Mouse (Mus musculus) large intestine, adult 2 months (tissue): Measurements from ENCODE around the gene Mpp2. TPM values are rescaled to one million over a fixed set of nuclear protein-coding genes. Genes with fewer than 3 reads are reported as not detected.

Experiments
- DNase-seq: peaks from one replicate; pipeline ENCODE4 v3.0.0-alpha.2; 2012; ENCODE audit warnings: low read depth, low spot score
- WGBS: fragments of 180-500 bp; shearing (Covaris S2); methylation state at CpG from one replicate; pipeline ENCODE4 v1.1.7; 2018; 5-methylcytosine and 5-hydroxymethylcytosine counted together
- polyA plus RNA-seq: library from polyadenylated mRNA; depleted of rRNA; stranded (reverse); fragments of >200 nt; gene quantifications from 2 replicates; pipeline ENCODE4 v1.2.3, GENCODE M21; 2012; rRNA removed

The Mpp2 gene
- polyA plus RNA-seq, 1 experiment = 1.8 TPM

- DNase-seq = no peak
- 87% methylated on average over 9 of the region's 9 CpGs for WGBS
Measured at GRCm38 (mm10) chr11:102019736-102020135, 68.6 kb downstream of the Mpp2 start.

- 97% methylated on average over 1 of the region's 1 CpGs for WGBS
- no peak for DNase-seq
Measured at GRCm38 (mm10) chr11:102016136-102016535, 72.2 kb downstream of the Mpp2 start.

- WGBS = 73% methylated on average over 6 of the region's 6 CpGs
- DNase-seq = no peak
Measured at GRCm38 (mm10) chr11:102015472-102015871, 72.8 kb downstream of the Mpp2 start.

GRCm38 (mm10) chr11:102013201-102013600 is 75.1 kb downstream of the Mpp2 start:
- DNase-seq = no peak
- 86% methylated on average over 8 of the region's 8 CpGs for WGBS

- WGBS = 86% methylated on average over 8 of the region's 8 CpGs
- DNase-seq = no peak
Measured at GRCm38 (mm10) chr11:102011510-102011909, 76.8 kb downstream of the Mpp2 start.

GRCm38 (mm10) chr11:102010140-102010539 is 78.2 kb downstream of the Mpp2 start:
- WGBS = 82% methylated on average over 13 of the region's 13 CpGs
- DNase-seq = no peak

GRCm38 (mm10) chr11:102008954-102009637 is 79.2 kb downstream of the Mpp2 start:
- no peak for DNase-seq
- WGBS = 79% methylated on average over 15 of the region's 15 CpGs

GRCm38 (mm10) chr11:102008372-102008771 is 79.9 kb downstream of the Mpp2 start:
- no peak for DNase-seq
- 52% methylated on average over 8 of the region's 8 CpGs for WGBS

Other genes with a start within 250 kb of the Mpp2 start
- 1.6 and 1.8 TPM in 2 replicates for gene Meox1, start 194.1 kb downstream of the Mpp2 start, polyA plus RNA-seq
- not detected in 2 replicates for gene Sost, start 121.5 kb downstream of the Mpp2 start, polyA plus RNA-seq
- not detected in 2 replicates for gene Cfap97d1, start 104.2 kb downstream of the Mpp2 start, polyA plus RNA-seq
- gene Dusp3, start 101.5 kb downstream of the Mpp2 start, polyA plus RNA-seq = 19.2 and 32.9 TPM in 2 replicates
- gene Mpp3, start 60.1 kb downstream of the Mpp2 start, polyA plus RNA-seq = 2.4 and 2.9 TPM in 2 replicates
- gene Cd300lg, start 47.0 kb downstream of the Mpp2 start, polyA plus RNA-seq = 4.0 and 6.0 TPM in 2 replicates
- gene Ppy, start 12.8 kb upstream of the Mpp2 start, polyA plus RNA-seq = 2.7 TPM in 1 of 2 replicates, not detected in the other
- gene Pyy, start 19.3 kb upstream of the Mpp2 start, polyA plus RNA-seq = 224 and 536 TPM in 2 replicates
- 48.7 and 73.1 TPM in 2 replicates for gene Nags, start 57.0 kb upstream of the Mpp2 start, polyA plus RNA-seq
- gene Tmem101, start 67.9 kb upstream of the Mpp2 start, polyA plus RNA-seq = 15.9 and 16.7 TPM in 2 replicates
- 33.9 and 45.9 TPM in 2 replicates for gene Lsm12, start 96.8 kb upstream of the Mpp2 start, polyA plus RNA-seq
- gene G6pc3, start 101.1 kb upstream of the Mpp2 start, polyA plus RNA-seq = 72.0 and 72.6 TPM in 2 replicates
- 30.3 TPM in 2 replicates for gene Hdac5, start 141.7 kb upstream of the Mpp2 start, polyA plus RNA-seq
- gene BC030867, start 160.4 kb upstream of the Mpp2 start, polyA plus RNA-seq = 7.2 and 9.3 TPM in 2 replicates
- 0.47 and 0.55 TPM in 2 replicates for gene Asb16, start 180.2 kb upstream of the Mpp2 start, polyA plus RNA-seq
- 54.5 and 65.4 TPM in 2 replicates for gene Tmub2, start 196.4 kb upstream of the Mpp2 start, polyA plus RNA-seq
- 32.7 and 33.6 TPM in 2 replicates for gene Atxn7l3, start 208.1 kb upstream of the Mpp2 start, polyA plus RNA-seq
- 22.0 and 22.5 TPM in 2 replicates for gene Ubtf, start 231.2 kb upstream of the Mpp2 start, polyA plus RNA-seq